Mouse (Mus musculus) heart, postnatal 25 days (tissue): ENCODE data around the gene Rassf3. TPM values are rescaled to one million over a fixed set of nuclear protein-coding genes. Genes with fewer than 3 reads are reported as not detected.

Experiments
- DNase-seq: peaks from one replicate; pipeline ENCODE4 v3.0.0; 2022; ENCODE audit warnings: low spot score
- intact Hi-C: fragments of 180-260 bp; cut with DNase I; formaldehyde crosslinking; loops from one replicate; pipeline ENCODE4 v1.15.1; 2025
- total RNA-seq, 2 experiments: library from RNA; stranded (reverse); gene quantifications; 2 replicates each; pipeline ENCODE4 v1.2.3; 2021

The Rassf3 gene
- total RNA-seq, 2 experiments from 2014 or later: 146 to 157 TPM

- DNase-seq: no peak
- intact Hi-C loops: no loop called here
Measured at GRCm38 (mm10) chr10:121468261-121468660, 7.9 kb downstream of the Rassf3 start.

GRCm38 (mm10) chr10:121467792-121468191, 8.4 kb downstream of the Rassf3 start:
- intact Hi-C loops: no loop called here
- no peak for DNase-seq

GRCm38 (mm10) chr10:121467016-121467415, 9.1 kb downstream of the Rassf3 start:
- intact Hi-C loops: no loop called here
- no peak for DNase-seq

- intact Hi-C loops: no loop called here
- DNase-seq: no peak
Measured at GRCm38 (mm10) chr10:121465033-121465432, 11.1 kb downstream of the Rassf3 start.

- intact Hi-C loops: no loop called here
- no peak for DNase-seq
Measured at GRCm38 (mm10) chr10:121462162-121462881, 13.8 kb downstream of the Rassf3 start.

DNA sequence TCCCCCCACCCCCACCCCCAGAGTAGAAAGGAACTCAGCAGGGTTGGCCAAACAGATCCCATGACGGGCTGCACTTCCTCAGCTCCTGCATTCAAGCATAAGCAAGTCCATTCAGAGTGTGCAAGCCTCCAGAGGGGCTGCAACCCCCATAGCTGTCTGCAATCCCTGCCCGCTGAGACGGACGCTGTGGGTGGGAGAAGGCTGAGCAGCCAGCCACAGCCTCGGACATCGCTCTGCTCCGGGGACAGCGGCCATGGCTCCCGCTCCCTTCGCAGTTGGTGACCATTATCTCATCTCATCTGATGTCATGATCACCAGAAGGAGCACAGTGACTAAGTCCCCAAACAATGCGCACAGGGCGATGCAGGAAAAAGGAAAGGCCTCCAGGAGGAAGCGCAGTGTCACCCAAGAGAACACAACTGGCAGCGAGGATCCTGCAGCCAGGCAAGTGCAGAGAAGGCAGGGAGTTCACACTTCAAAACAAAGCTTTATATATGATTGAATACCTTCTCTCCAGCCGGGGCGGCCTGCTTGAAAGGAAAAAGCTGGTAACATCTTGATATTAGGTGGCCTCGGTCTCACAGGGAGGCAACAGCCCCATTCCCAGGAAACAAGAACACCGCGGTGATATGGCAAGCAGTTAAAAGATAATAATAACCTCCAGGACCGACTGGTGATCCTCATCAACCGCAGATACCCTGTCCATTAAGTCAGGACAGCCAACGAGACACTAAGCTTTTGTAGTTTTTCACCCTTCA, 14.6 kb downstream of the Rassf3 start:
- no peak for DNase-seq
- intact Hi-C loops: no loop called here

DNA sequence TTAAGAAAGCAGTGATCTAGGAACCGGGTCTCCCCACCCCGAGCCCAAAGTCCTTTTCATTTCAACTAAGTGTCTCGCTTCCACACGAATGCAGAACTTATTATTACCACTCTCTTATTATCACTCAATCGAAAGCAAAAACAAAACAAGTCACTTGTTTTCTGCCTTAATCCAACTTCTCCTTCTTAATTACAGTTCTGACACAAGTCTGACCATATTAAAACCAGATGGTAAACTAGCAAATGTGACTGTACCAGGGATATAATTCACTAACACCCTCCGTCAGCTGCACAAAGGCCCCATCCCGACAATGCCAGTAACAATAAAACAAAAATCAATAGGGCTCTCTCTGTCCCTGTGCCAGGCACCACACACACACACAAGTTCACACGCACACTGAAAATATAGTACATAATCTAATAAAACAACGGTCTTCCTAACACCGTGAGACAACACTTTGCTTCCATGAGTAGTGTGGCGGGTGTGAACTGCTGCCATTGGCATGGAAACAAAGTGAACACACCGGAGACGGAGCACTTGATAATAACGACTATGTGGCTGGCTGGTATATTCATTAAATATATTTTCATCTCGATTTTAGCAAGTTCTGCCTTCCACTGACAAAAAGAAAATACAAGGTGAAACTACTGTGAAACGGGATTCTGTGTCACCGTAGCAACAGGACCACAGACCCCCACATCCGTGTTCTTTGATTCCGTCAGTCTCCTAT, 16.9 kb downstream of the Rassf3 start:
- DNase-seq: no peak
- intact Hi-C loops: no loop called here

- intact Hi-C loops: no loop called here
- DNase-seq: no peak
Measured at GRCm38 (mm10) chr10:121458408-121458807, 17.7 kb downstream of the Rassf3 start.

GRCm38 (mm10) chr10:121457381-121457780, 18.8 kb downstream of the Rassf3 start:
- intact Hi-C loops: no loop called here
- DNase-seq: no peak

- no peak for DNase-seq
- intact Hi-C loops: no loop called here
Measured at GRCm38 (mm10) chr10:121455517-121455916, 20.6 kb downstream of the Rassf3 start.

- no peak for DNase-seq
- intact Hi-C loops: no loop called here
Measured at GRCm38 (mm10) chr10:121454708-121455475, 21.3 kb downstream of the Rassf3 start.

DNA sequence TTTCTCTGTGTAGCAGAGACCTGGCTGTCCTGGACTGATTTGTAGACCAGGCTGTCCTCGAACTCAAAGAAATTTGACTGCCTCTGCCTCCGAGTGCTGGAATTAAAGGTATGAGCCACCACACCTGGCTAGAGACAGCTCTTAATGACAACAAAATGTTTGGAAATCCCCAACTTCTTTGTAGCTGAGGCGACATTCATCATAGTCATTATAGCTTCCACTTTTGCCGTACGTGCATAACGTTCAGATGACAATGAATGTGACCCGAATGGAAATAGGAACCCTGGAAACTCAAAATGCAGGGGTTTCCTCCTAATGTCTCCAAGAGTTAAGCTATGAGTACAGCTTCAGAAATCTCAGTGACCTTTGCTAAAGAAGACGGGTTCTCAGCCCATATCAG, 22.1 kb downstream of the Rassf3 start:
- intact Hi-C loops: no loop called here
- DNase-seq: no peak

GRCm38 (mm10) chr10:121445808-121446207, 30.3 kb downstream of the Rassf3 start:
- no peak for DNase-seq
- intact Hi-C loops: no loop called here

DNA sequence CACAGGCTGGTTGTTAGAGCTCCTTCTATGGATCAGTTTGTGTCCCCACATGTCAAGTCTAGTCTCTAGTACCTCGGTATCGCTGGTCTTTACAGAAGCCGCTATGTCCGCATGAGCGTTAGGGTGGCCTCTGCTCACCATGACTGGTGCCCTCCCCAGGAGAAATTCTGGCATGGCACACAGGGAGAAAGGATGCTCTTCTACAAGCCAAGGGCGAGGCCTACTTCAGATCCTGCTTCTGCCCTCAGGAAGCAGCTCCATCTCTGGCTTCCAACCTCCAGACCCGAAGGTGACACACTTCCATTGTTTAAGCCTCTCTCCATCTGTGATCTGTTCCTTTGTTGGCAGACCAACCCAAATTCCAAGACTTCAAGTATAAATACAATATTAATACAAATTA, 31.9 kb downstream of the Rassf3 start:
- intact Hi-C loops: no loop called here
- no peak for DNase-seq

DNA sequence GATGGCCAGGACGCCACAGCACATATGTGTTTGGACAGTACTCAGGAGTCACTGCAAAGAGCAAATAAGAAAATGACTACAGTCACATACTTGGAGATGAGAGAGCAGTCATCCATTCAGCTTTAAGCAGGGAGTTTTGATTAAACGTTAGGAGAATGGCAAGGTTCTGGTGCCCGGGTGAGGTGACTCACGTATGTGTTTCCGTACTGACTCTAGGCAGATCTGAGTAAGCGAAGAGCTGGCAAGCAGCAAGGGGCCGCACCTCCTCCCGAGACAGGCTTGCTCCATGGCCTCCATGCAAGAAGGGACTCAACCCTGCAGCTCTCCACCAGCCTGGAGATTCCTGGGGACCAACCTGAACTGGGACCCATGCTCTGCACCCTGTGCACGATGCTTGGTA, 32.4 kb downstream of the Rassf3 start:
- DNase-seq: no peak
- intact Hi-C loops: no loop called here

GRCm38 (mm10) chr10:121439310-121439731, 36.8 kb downstream of the Rassf3 start:
- DNase-seq: no peak
- intact Hi-C loops: no loop called here

DNA sequence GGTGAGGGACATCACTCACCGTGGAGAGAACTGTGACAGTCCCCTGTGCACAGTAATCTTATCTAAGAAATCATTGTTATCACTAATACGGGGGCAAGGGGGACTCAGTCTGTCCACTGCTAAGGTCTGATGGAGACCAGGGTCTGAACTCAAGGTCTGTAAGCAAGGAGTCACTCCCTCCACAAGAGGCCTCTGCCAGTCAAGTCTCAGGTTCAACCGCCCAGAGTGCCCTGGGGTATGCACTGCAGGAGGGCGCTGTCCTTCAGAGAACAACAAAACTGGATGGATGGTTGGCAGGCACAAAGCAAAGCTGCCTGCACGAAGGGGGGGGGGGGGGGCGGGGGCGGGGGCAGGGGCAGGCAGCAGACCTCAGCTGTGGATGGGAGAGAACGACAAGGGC, 38.0 kb downstream of the Rassf3 start:
- DNase-seq: no peak
- intact Hi-C loops: no loop called here

DNA sequence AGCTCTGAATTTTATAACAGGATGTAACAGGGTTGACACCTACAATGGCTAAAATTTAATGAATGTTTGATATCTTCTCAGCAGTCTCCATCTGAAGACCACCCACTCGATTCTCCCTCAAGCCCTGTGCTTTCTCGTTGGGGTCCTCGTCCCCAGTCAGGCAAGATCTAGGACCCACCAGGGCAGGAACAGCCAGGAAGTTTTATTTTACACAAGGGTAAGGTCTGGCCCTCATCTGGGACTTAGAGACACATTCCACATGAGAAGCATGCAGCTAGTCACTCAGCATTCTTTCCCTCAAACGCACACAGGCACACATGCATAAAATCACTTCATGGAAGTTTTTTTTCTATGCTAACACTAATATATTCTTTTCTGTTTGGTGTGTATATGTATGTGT, 39.5 kb downstream of the Rassf3 start:
- intact Hi-C loops: no loop called here
- DNase-seq: no peak

DNA sequence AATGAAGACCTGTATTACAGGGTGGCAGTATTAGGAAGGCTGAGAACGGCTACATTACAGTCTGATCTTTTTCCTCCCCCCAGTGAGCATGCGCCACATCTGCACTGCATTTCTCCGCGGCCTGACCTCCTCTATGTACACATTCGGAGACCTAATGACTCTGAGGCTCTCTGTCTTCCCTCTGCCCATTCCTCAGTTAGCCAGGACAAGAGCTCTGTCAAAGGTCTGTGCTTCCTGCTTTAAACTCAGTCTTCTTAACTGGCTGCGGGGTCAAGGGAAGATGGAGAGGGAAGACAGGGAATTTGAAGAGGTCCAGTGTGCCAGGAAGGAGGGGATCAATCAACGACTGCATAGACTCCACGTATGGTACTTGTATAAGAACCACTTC, 39.9 kb downstream of the Rassf3 start:
- intact Hi-C loops: no loop called here
- no peak for DNase-seq

DNA sequence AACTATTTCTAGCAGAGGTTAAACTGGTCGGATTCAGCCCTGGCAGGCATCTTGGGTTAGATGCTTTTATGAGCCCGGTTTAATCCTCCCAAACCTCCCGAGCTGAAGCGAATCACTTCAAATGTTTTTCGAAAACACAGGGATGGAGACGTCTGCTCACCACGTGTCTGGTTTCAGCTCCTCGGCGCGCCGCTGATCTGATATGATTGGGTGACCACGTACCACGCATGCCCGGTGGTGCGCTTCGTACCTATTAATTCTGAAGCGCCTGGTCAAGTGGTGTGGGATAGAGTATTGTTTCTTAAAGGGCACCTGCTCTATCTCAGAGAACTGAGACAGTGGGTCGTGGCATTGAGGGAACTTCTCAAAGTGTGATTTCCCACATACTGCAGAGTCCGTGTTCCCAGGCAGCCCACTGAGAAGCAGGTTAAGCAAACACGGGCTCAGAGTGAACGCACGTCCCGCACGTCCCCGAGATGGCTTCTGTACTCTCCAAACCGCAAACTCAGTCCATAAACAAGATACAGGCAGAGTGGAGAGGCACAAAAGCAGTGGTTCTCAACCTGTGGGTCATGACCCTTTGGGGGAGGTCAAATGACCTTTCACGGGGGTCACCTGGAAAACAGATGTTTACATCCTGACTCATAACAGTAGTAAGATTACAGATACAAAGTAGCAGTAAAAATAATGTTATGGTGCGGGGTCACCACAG, 40.4 kb downstream of the Rassf3 start:
- DNase-seq: no peak
- intact Hi-C loops: no loop called here
